Mouse (Mus musculus) embryonic fibroblast, embryonic 13.5 days (primary cell): ENCODE data around the gene Pias3. TPM values are rescaled to one million over a fixed set of nuclear protein-coding genes. Genes with fewer than 3 reads are reported as not detected.

Experiments
- H3K27ac ChIP-seq: 2 replicates; pipeline ENCODE4 v1.5.1; 2012; ENCODE audit warnings: low read length, control low read depth, inconsistent platforms; ENCODE audit not compliant: insufficient read depth
- H3K4me1 ChIP-seq: 2 replicates; pipeline ENCODE4 v1.6.1; 2011; ENCODE audit warnings: low read length; ENCODE audit not compliant: control insufficient read depth, insufficient read depth
- H3K4me3 ChIP-seq: 2 replicates; pipeline ENCODE4 v1.5.1; 2011; ENCODE audit warnings: mild to moderate bottlenecking, control low read depth, low read length; ENCODE audit not compliant: insufficient read depth
- CTCF ChIP-seq: IDR thresholded peaks from 2 replicates; pipeline ENCODE4 v1.5.1; 2011; ENCODE audit warnings: mild to moderate bottlenecking, control low read depth, low read length, moderate library complexity, borderline replicate concordance; ENCODE audit not compliant: insufficient read depth
- POLR2A ChIP-seq: IDR thresholded peaks from 2 replicates; pipeline ENCODE4 v1.6.1; 2011; ENCODE audit warnings: low read depth, mild to moderate bottlenecking, control low read depth, low read length, moderate library complexity
- polyA plus RNA-seq: library from polyadenylated mRNA; stranded (reverse); fragments of >200 nt; gene quantifications from 2 replicates; pipeline ENCODE4 v1.2.4, GENCODE M21; 2011; ENCODE audit warnings: low read depth; ENCODE audit not compliant: missing spikeins, insufficient read length

Pias3 gene
- polyA plus RNA-seq, 1 experiment = 46.0 TPM

DNA sequence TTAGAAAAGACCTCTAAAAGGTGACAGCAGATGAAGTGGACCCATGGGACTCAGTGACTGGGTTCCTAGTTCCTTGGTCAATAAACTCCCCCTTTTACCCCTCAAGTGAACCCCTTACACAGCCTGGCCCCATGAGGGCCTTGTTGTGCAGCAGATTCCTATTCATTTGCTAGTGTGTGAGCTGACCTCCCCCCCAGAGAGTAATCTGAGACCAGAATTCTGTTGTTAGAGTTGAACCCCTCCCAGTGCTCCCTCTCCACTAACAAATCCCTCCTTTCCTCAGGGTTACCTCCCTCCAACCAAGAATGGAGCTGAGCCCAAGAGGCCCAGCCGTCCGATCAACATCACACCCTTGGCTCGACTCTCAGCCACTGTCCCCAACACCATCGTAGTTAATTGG is 4.8 kb downstream of the Pias3 start:
- H3K27ac ChIP-seq = no peak overlapping the region
- no peak overlapping the region for H3K4me3 ChIP-seq
- 0 out of 2 replicates have a peak, but pooled peaks cover 3% of the 10 kb centered on the region for H3K4me1 ChIP-seq
- TF ChIP-seq CTCF (no peak), POLR2A (no peak)

DNA sequence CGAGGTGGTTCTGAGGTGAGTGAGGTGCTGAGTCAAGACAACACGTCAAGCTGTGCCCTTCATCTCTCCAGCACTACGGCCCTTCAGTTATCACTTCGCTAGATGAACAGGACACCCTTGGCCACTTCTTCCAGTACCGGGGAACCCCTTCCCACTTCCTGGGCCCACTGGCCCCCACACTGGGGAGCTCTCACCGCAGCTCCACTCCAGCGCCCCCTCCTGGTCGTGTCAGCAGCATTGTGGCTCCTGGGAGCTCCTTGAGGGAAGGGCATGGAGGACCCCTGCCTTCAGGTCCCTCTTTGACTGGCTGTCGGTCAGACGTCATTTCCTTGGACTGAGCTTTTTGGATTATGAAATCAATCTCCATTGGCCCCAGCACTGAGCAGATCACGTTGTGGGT is 8.6 kb downstream of the Pias3 start:
- Histone ChIP-seq H3K27ac (no peak overlapping the region), H3K4me1 (no peaks in the 10 kb centered on the region), H3K4me3 (no peak overlapping the region)
- TF ChIP-seq CTCF = no peak
- TF ChIP-seq POLR2A = no peak

DNA sequence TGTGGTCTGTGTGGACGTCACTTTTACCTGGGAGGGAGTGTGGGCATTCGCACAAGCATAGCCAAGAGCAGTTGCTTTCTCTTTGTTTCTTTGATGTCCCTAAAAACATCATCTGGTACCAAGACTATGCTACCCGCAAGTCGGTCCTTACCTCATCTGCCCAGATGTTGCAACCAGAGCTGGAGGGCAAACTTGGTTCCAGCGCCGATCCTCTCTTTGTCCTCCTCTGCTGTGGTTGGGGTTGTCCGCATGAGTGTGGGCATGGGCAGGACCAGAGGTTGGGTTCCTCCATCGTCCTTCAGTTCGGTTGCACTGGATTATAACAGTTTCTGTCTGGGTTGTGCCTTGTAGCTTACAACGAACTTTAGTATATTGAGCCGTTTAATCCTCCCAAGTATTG is 10.0 kb downstream of the Pias3 start:
- H3K27ac ChIP-seq = no peak overlapping the region
- no peak overlapping the region for H3K4me3 ChIP-seq
- H3K4me1 ChIP-seq = no peaks in the 10 kb centered on the region
- TF ChIP-seq CTCF (no peak), POLR2A (no peak)

DNA sequence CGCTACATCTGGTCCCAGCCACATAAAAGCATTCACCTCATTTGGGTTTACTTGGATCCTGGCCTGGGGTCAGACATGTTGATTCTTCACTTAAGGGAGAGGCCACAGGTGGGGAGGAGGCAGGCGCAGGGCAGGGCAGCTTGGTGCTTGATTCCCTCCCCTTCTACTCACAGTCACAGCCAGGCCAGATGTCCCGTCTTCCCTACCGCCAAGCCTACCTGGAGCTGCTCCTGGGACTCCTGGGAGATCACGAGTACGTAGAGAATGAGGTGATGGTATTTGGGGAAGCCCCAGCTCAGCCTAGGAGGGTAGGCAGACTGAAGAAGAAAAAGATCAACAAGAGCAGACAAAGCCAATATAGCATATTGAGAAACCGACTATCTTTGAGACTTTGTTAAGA is 10.8 kb downstream of the Pias3 start:
- H3K4me3 ChIP-seq = no peak overlapping the region
- no peaks in the 10 kb centered on the region for H3K4me1 ChIP-seq
- no peak overlapping the region for H3K27ac ChIP-seq
- no peak for TF ChIP-seq POLR2A
- TF ChIP-seq CTCF = no peak

DNA sequence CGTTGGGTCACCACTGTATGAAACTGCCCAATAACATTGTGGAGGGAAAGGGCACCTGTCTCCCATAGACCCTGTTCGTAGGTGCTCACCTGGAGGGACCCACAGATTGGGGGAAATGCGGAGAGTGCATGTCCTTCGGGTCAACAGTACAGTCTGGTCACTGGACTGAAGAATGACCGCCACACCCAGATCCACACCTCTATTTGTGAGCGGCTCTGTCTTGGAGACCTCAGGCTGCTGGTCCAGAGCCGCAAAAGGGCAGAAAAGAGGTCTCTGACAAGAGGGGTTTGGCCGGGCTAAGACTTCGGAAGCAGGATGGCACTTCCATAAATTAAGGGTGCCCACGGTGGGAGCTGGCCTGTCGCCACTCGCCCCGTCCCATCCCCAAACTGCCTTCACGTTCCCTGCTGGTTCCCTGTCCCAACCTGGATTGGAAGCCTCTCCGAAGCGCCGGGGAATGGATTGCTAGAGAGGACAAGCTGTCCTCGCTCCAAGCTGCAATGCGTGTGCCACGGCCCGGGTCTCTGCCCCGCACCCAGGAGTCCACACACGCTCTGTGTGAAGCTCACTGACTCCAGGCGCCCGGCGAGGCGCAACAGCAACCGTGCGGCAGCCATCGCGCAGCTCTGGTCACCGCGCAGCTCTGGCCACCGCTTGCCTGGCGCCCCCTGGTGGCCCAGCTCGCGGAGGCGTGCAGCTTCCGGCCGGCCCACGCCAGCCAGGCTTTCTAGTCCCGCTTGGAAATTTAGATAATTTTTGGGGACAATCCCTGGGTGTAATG is 11.9 kb downstream of the Pias3 start, which contains the start of gene Nudt17:
Gene Nudt17 (minus strand): TSS at position 660 of the 781 bp plus-strand sequence.
- TF ChIP-seq POLR2A (no peak), CTCF (peak; percentile 82)
- Histone ChIP-seq H3K27ac (no peak within 1 kb of the TSS), H3K4me1 (no peaks in the 10 kb centered on the region), H3K4me3 (peak within 1 kb of the TSS; percentile 36)

DNA sequence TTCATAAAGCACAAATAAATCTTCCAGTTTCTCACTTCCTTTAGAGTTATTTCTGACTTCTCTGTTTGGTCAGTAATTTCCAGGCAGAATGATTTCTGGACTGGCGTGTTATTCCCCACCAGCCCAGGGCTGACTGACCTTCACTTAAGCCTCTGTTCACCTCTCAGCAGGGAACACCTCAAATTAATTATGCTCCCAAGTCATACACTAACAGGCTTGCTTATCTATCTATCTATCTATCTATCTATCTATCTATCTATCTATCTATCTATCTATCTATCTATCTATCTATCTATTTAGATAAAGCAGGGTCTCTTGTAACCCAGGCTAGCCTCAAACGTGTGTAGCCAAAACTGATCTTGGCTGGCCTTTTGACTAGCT is 12.5 kb downstream of the Pias3 start:
- no peak overlapping the region for H3K4me3 ChIP-seq
- H3K4me1 ChIP-seq = no peaks in the 10 kb centered on the region
- no peak for TF ChIP-seq POLR2A

DNA sequence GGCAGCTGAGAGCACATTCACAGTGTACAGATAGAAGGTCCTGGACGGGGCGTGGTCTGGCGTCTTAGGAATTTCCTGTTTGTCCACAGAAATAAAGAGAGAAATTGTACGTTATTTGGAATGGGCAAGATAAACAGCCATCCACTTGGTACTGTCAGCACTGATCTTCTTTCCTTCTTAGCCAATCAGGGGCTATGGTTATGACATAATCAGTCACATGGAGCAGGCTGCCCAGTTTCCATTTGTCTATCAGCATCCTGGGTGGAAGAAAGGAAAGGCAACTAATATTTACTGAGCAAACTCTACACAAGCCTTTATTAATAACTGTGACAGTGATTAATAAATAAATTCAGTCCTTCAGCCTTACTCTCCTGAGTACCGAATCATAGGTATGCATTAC is 18.1 kb downstream of the Pias3 start:
- no peak for TF ChIP-seq POLR2A
- no peak for TF ChIP-seq CTCF
- no peaks in the 10 kb centered on the region for H3K4me1 ChIP-seq

More for the DNA sequence above, 12.5 kb downstream of the Pias3 start:
- no peak overlapping the region for H3K27ac ChIP-seq

DNA sequence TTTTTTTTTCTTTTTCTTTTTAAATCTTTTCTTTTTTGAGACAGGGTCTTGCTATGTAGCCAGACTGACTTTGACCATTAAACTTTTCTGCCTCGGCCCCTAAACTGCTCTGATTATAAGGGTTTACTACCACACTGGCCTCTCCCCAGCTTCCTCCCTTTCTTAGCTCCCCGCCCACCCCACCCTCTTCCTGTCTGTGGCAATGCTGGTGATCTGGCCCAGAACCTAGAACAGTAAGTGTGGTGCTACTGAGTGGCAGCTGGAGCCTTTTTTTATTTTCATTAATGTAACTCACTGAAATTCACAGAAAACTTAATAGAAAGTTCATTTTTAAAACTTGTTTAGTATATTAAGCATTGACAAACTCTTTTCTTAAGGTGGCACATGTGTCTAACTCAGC is 19.7 kb downstream of the Pias3 start:
- TF ChIP-seq POLR2A (no peak), CTCF (no peak)
- Histone ChIP-seq H3K4me3 (no peak overlapping the region), H3K4me1 (no peaks in the 10 kb centered on the region), H3K27ac (no peak overlapping the region)

More for the DNA sequence above, 18.1 kb downstream of the Pias3 start:
- Histone ChIP-seq H3K27ac (no peak overlapping the region), H3K4me3 (no peak overlapping the region)

DNA sequence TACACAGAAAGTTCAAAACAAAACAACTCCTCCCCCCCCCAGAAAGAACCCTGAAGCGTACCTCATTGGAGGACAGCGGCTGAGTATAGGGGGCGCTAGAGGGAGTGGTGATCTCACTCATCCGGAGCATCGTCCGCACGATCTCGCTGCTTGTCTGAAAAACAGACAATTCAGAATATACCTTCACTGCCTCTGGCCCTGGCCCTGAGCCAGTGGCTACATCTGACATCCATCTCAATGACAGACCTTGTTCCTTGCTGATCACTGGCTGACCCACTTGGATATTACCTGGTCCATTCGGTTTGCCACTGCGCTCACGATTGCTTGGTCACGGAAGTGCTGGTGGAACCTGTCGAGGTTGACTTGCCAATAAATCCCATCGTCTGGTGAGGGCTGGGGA is 23.0 kb downstream of the Pias3 start:
- Histone ChIP-seq H3K4me3 (no peak overlapping the region), H3K27ac (no peak overlapping the region), H3K4me1 (no peaks in the 10 kb centered on the region)
- TF ChIP-seq CTCF (peak; percentile 39; the same call in 1 of the 2 replicates), POLR2A (no peak)

DNA sequence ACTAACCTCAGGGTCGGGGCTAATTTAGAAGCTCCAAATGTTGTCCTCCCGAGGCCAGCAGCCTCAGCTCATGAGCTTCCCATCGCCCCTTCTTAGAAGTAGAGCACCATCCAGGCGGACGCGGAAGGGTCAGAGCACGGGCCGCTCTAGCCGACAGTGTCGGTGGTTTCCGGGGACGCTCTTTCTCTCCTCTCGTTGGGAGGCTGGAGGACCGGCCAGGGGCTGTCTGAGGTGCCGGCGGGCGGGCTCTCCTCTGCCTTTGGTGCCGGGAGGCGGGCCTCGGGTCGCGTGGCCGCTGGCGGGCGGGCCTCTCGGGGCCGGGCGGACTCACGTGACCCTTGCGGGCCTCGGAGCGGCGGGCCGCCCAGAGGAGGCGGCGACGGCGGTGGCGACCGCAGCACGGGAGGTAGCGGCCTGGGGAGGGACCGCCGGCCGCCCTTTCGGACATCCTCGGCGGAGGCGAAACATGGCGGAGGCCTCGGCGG is 31.2 kb downstream of the Pias3 start, which contains the start of the genes Polr3c and Rnf115:
Gene Polr3c (minus strand): TSS at position 286 of the 485 bp plus-strand sequence.
Gene Rnf115 (plus strand): TSS at position 322 of the 485 bp plus-strand sequence.
- TF ChIP-seq POLR2A = peak; percentile 81
- TF ChIP-seq CTCF = no peak
- Histone ChIP-seq H3K27ac (peak within 1 kb of the TSS; percentile 70), H3K4me1 (peaks cover 6% of the 10 kb centered on the region; the same call in 1 of the 2 replicates), H3K4me3 (peak within 1 kb of the TSS; percentile 94)
